9 mouse cellular contexts compared by ENCODE assay signal in the genomic region with DNA sequence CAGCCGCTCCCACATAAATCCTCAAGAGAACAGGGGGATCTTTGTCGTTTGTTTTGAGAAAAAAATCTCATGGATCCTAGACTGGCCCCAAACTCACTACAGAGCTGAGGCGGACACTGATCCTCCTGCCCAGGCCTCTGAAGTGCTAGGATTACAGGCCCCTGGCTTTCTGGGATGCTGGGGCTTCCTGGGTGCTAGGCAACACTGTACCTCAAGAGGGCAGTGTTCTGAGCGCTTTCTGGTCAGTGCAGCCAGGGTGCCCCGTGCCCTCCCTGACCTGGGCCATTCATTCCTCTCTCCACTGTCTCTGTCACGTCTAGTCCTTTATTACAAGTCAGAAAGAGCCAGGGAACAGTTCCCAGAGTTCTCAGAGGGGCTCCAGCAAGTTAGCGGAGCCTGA. TPM values are rescaled to one million over a fixed set of nuclear protein-coding genes. Genes with fewer than 3 reads are reported as not detected.
DNase-seq lines count a peak whose midpoint lies in the region; ATAC-seq and TF ChIP-seq lines count a peak whose summit lies in the region.
"Had no signal": no experiment of that assay in that cellular context is flagged by ENCODE, and none has a peak within 500 bp of the region (broad histone marks: within the 10 kb centered on the region; RNA-seq: fewer than 3 reads in every experiment).

No protein-coding gene starts in this region.

- H3K9ac ChIP-seq in midbrain, embryonic 15.5 days, result no peak overlapping the region
- H3K9ac ChIP-seq in limb, embryonic 14.5 days (ENCODE audit: low read depth, low read length, severe bottlenecking), result 0 out of 2 replicates have a peak overlapping the region, but pooled peaks have one; percentile 7
- H3K9ac ChIP-seq: liver, embryonic 13.5 days had no signal

- H3K4me1 ChIP-seq in midbrain, embryonic 10.5 days, result peaks cover 21% of the 10 kb centered on the region
- no peaks in the 10 kb centered on the region for H3K4me1 ChIP-seq in midbrain, embryonic 15.5 days
- no peaks in the 10 kb centered on the region for H3K4me1 ChIP-seq in limb, embryonic 14.5 days (ENCODE audit: control insufficient read depth, insufficient read depth, low read length)

- peak overlapping the region; percentile 65 for H3K27ac ChIP-seq in midbrain, embryonic 10.5 days (replicated peaks)
- no peak overlapping the region for H3K27ac ChIP-seq in midbrain, embryonic 15.5 days
- no peak overlapping the region for H3K27ac ChIP-seq in limb, embryonic 14.5 days (replicated peaks; ENCODE audit: low read depth, low read length)
- H3K27ac ChIP-seq: liver, embryonic 13.5 days had no signal

- no peak for ATAC-seq in midbrain, embryonic 15.5 days (replicated peaks)
- ATAC-seq in limb, embryonic 14.5 days (ENCODE audit: low FRiP score, low read depth), result no peak

- H3K9me3 ChIP-seq in midbrain, embryonic 10.5 days (replicated peaks), result no peaks in the 10 kb centered on the region
- no peaks in the 10 kb centered on the region for H3K9me3 ChIP-seq in midbrain, embryonic 15.5 days
- H3K9me3 ChIP-seq in limb, embryonic 14.5 days (ENCODE audit: control insufficient read depth, low read length), result no peaks in the 10 kb centered on the region
- H3K9me3 ChIP-seq: liver, embryonic 13.5 days had no signal

- no peaks in the 10 kb centered on the region for H3K27me3 ChIP-seq in midbrain, embryonic 10.5 days (ENCODE audit: low read depth, poor library complexity, severe bottlenecking)
- H3K27me3 ChIP-seq in midbrain, embryonic 15.5 days (replicated peaks), result no peaks in the 10 kb centered on the region
- H3K27me3 ChIP-seq in limb, embryonic 14.5 days (ENCODE audit: control insufficient read depth, insufficient read depth, low read length), result no peaks in the 10 kb centered on the region
- H3K27me3 ChIP-seq: liver, embryonic 13.5 days had no signal

- TF ChIP-seq POLR2A in limb, embryonic 14.5 days (IDR thresholded peaks at IDR 0.05; ENCODE audit: borderline replicate concordance, extremely low read depth, insufficient read depth, insufficient read length), result no peak

- no peak overlapping the region for H3K4me2 ChIP-seq in midbrain, embryonic 15.5 days
- H3K4me2 ChIP-seq in limb, embryonic 14.5 days (replicated peaks; ENCODE audit: low read depth, low read length, severe bottlenecking), result no peak overlapping the region
- H3K4me2 ChIP-seq: liver, embryonic 13.5 days had no signal

- peak; percentile 64 for DNase-seq in adrenal gland, postnatal 14 days
- DNase-seq in adrenal gland, postnatal 4 days (ENCODE audit: low spot score in 2 of 2), result no peak
- DNase-seq in midbrain, embryonic 10.5 days (ENCODE audit: low spot score), result peak; percentile 75
- DNase-seq in forelimb bud, embryonic 11.5 days (ENCODE audit: low read depth, low spot score), result peak; percentile 28
- DNase-seq in limb, embryonic 14.5 days (ENCODE audit: low spot score), result peak; percentile 42
- DNase-seq in retina, adult 2 months (ENCODE audit: low read depth, low spot score), result peak; percentile 33
- DNase-seq in frontal cortex, postnatal 36 days (ENCODE audit: low spot score in 2 of 2), result no peak
- DNase-seq: liver, embryonic 13.5 days had no signal

- 21% methylated on average over 7 of the region's 7 CpGs for WGBS in midbrain, embryonic 10.5 days
- 22% methylated on average over 7 of the region's 7 CpGs for WGBS in midbrain, embryonic 15.5 days
- 22% methylated on average over 7 of the region's 7 CpGs for WGBS in limb, embryonic 14.5 days

- H3K4me3 ChIP-seq in midbrain, embryonic 10.5 days, result no peak overlapping the region
- no peak overlapping the region for H3K4me3 ChIP-seq in midbrain, embryonic 15.5 days
- H3K4me3 ChIP-seq in limb, embryonic 14.5 days (replicated peaks; ENCODE audit: low read length), result no peak overlapping the region
- H3K4me3 ChIP-seq: liver, embryonic 13.5 days had no signal

- peaks cover 24% of the 10 kb centered on the region for H3K36me3 ChIP-seq in midbrain, embryonic 10.5 days
- H3K36me3 ChIP-seq in midbrain, embryonic 15.5 days (replicated peaks), result peaks cover 18% of the 10 kb centered on the region; the same call in 1 of the 2 replicates
- H3K36me3 ChIP-seq in limb, embryonic 14.5 days (ENCODE audit: control insufficient read depth, insufficient read depth, low read length), result peaks cover 25% of the 10 kb centered on the region

RNA-seq across cellular contexts. Expression of a gene that starts 9.6 kb away (rescaled TPM):
- 4.4 and 19.1 TPM in 2 replicates for total RNA-seq in adrenal gland, postnatal 14 days (2021)
- 1 to 10 TPM; 6.8 to 8.0 TPM for total RNA-seq in adrenal gland, postnatal 4 days (2021)
- 7.9 and 11.2 TPM in 2 replicates for polyA plus RNA-seq in midbrain, embryonic 10.5 days (2016; fragmentation: Nextera tagmentation; extraction: Ambion mirVana)
- 14.0 and 15.5 TPM in 2 replicates for polyA plus RNA-seq in midbrain, embryonic 15.5 days (2015; fragmentation: Nextera tagmentation; extraction: Ambion mirVana)
- 5.7 and 6.1 TPM in 2 replicates for polyA plus RNA-seq in limb, embryonic 14.5 days (2012; rRNA removed)
- 5.1 and 5.9 TPM in 2 replicates for polyA plus RNA-seq in limb, embryonic 14.5 days (2014; fragmentation: Nextera tagmentation; extraction: Ambion mirVana)

RNA-seq across cellular contexts. Expression of a gene that starts 25.9 kb away (rescaled TPM):
- 32.1 and 36.3 TPM in 2 replicates for total RNA-seq in adrenal gland, postnatal 14 days (2021)
- total RNA-seq in adrenal gland, postnatal 4 days (2021), result 10 to 100 TPM; 41.2 to 48.6 TPM
- 38.7 and 44.3 TPM in 2 replicates for polyA plus RNA-seq in midbrain, embryonic 10.5 days (2016; fragmentation: Nextera tagmentation; extraction: Ambion mirVana)
- polyA plus RNA-seq in midbrain, embryonic 15.5 days (2015; fragmentation: Nextera tagmentation; extraction: Ambion mirVana), result 51.1 and 51.4 TPM in 2 replicates
- polyA plus RNA-seq in limb, embryonic 14.5 days (2012; rRNA removed), result 59.3 and 80.2 TPM in 2 replicates
- polyA plus RNA-seq in limb, embryonic 14.5 days (2014; fragmentation: Nextera tagmentation; extraction: Ambion mirVana), result 20.4 and 22.1 TPM in 2 replicates

Comparison
In these comparisons a context has a peak if more than half of its experiments do, and no peak if none do; other contexts are left out.
1. DNase-seq: peak in adrenal gland, postnatal 14 days (single experiment), midbrain, embryonic 10.5 days (single experiment), forelimb bud, embryonic 11.5 days (single experiment), limb, embryonic 14.5 days (single experiment) and retina, adult 2 months (single experiment); none in adrenal gland, postnatal 4 days (0 of 2) and frontal cortex, postnatal 36 days (0 of 2).